Mouse (Mus musculus): ENCODE data around the gene Cdk9. TPM values are rescaled to one million over a fixed set of nuclear protein-coding genes. Genes with fewer than 3 reads are reported as not detected.

Cdk9 gene
- total RNA-seq, 4 experiments from 2014 or later, result 95.8 to 114 (median 105) TPM

- no peak for DNase-seq (ENCODE audit: low spot score in 2 of 2)
Observed at GRCm38 (mm10) chr2:32708643-32709042, 4.2 kb downstream of the Cdk9 start.

GRCm38 (mm10) chr2:32706971-32707370 lies 5.9 kb downstream of the Cdk9 start:
- no peak for DNase-seq (ENCODE audit: low spot score in 2 of 2)

GRCm38 (mm10) chr2:32705018-32705417 lies 7.9 kb downstream of the Cdk9 start:
- no peak for DNase-seq (ENCODE audit: low spot score in 2 of 2)

- DNase-seq (ENCODE audit: low spot score in 2 of 2), result no peak
Observed at GRCm38 (mm10) chr2:32704021-32704421, 8.9 kb downstream of the Cdk9 start, which contains the start of gene Fpgs. TSS of gene Fpgs (minus strand) at chr2:32704145.

- no peak for DNase-seq (ENCODE audit: low spot score in 2 of 2)
Observed at GRCm38 (mm10) chr2:32703046-32703445, 9.8 kb downstream of the Cdk9 start.

- no peak for DNase-seq (ENCODE audit: low spot score in 2 of 2)
Observed at GRCm38 (mm10) chr2:32700966-32701743, 11.7 kb downstream of the Cdk9 start.

GRCm38 (mm10) chr2:32699680-32700079 lies 13.2 kb downstream of the Cdk9 start:
- DNase-seq (ENCODE audit: low spot score in 2 of 2), result no peak

- no peak for DNase-seq (ENCODE audit: low spot score in 2 of 2)
Observed at GRCm38 (mm10) chr2:32694691-32695090, 18.2 kb downstream of the Cdk9 start.

GRCm38 (mm10) chr2:32693823-32694411 lies 19.0 kb downstream of the Cdk9 start:
- peak; percentile 82 to 94 for DNase-seq (ENCODE audit: low spot score in 2 of 2)

GRCm38 (mm10) chr2:32693282-32693681 lies 19.6 kb downstream of the Cdk9 start:
- no peak for DNase-seq (ENCODE audit: low spot score in 2 of 2)

GRCm38 (mm10) chr2:32692496-32692895 lies 20.4 kb downstream of the Cdk9 start:
- DNase-seq (ENCODE audit: low spot score in 2 of 2), result no peak

GRCm38 (mm10) chr2:32691041-32691440 lies 21.8 kb downstream of the Cdk9 start:
- no peak for DNase-seq (ENCODE audit: low spot score in 2 of 2)

GRCm38 (mm10) chr2:32689420-32689819 lies 23.5 kb downstream of the Cdk9 start:
- DNase-seq (ENCODE audit: low spot score in 2 of 2), result peak; percentile 69 to 82

GRCm38 (mm10) chr2:32687562-32687961 lies 25.3 kb downstream of the Cdk9 start:
- no peak for DNase-seq (ENCODE audit: low spot score in 2 of 2)

- DNase-seq (ENCODE audit: low spot score in 2 of 2), result no peak
Observed at GRCm38 (mm10) chr2:32686640-32687039, 26.2 kb downstream of the Cdk9 start.

GRCm38 (mm10) chr2:32685807-32686206 lies 27.1 kb downstream of the Cdk9 start:
- no peak for DNase-seq (ENCODE audit: low spot score in 2 of 2)

- DNase-seq (ENCODE audit: low spot score in 2 of 2), result no peak
Observed at GRCm38 (mm10) chr2:32684681-32685428, 28.0 kb downstream of the Cdk9 start.

- DNase-seq (ENCODE audit: low spot score in 2 of 2), result no peak
Observed at GRCm38 (mm10) chr2:32683701-32684100, 29.2 kb downstream of the Cdk9 start.

- DNase-seq (ENCODE audit: low spot score in 2 of 2), result no peak
Observed at GRCm38 (mm10) chr2:32682721-32683417, 30.0 kb downstream of the Cdk9 start.

- no peak for DNase-seq (ENCODE audit: low spot score in 2 of 2)
Observed at GRCm38 (mm10) chr2:32681754-32682153, 31.1 kb downstream of the Cdk9 start.

GRCm38 (mm10) chr2:32680961-32681650 lies 31.8 kb downstream of the Cdk9 start:
- DNase-seq (ENCODE audit: low spot score in 2 of 2), result no peak
